Mouse (Mus musculus) CH12.LX (cell line): Measurements from ENCODE around the gene Syn3. TPM values are rescaled to one million over a fixed set of nuclear protein-coding genes. Genes with fewer than 3 reads are reported as not detected.

Experiments used
- DNase-seq: peaks from one replicate; pipeline ENCODE4 v3.0.0-alpha.2; 2013; ENCODE audit errors: extremely low read depth
- H3K27ac ChIP-seq: 2 replicates; pipeline ENCODE4 v1.5.1; 2012; ENCODE audit warnings: low read depth, mild to moderate bottlenecking, control low read depth, moderate library complexity; ENCODE audit not compliant: insufficient read depth
- H3K27me3 ChIP-seq: replicated peaks from 2 replicates; pipeline ENCODE3; 2012; ENCODE audit warnings: inconsistent platforms
- H3K36me3 ChIP-seq, 2 experiments: replicated peaks in 1 of 2; 2 replicates each; pipeline versions ENCODE3 to v1.6.1; 2012; ENCODE audit warnings: inconsistent platforms in 1 of 2, low read length in 1 of 2, mild to moderate bottlenecking in 1 of 2, mixed read lengths in 1 of 2, moderate library complexity in 1 of 2; ENCODE audit not compliant: control insufficient read depth in 1 of 2, insufficient read depth in 1 of 2
- H3K4me1 ChIP-seq, 2 experiments: 2 replicates each; pipeline ENCODE4 v1.6.1; 2012; ENCODE audit warnings: inconsistent platforms in 1 of 2, moderate library complexity in 1 of 2; ENCODE audit not compliant: insufficient read depth in 2 of 2, control insufficient read depth in 1 of 2
- H3K4me2 ChIP-seq: 2 replicates; pipeline ENCODE4 v1.6.1; 2012; ENCODE audit warnings: low read depth, mild to moderate bottlenecking, control low read depth; ENCODE audit not compliant: poor library complexity, insufficient read depth, severe bottlenecking
- H3K4me3 ChIP-seq, 3 experiments: fragments of 150-350 bp in 1 of 3; sonication (generic) in 1 of 3; replicated peaks in 1 of 3; 2 replicates each; pipeline versions ENCODE3 to v1.5.1; 2011 to 2012; ENCODE audit warnings: low read depth in 2 of 3, low read length in 2 of 3, mild to moderate bottlenecking in 2 of 3, moderate library complexity in 2 of 3, control low read depth in 1 of 3, improper control_type of control experiment in 1 of 3, inconsistent platforms in 1 of 3, mixed read lengths in 1 of 3; ENCODE audit not compliant: poor library complexity in 1 of 3
- H3K79me2 ChIP-seq: replicated peaks from 2 replicates; pipeline ENCODE4 v1.6.1; 2012; ENCODE audit warnings: mild to moderate bottlenecking, moderate library complexity; ENCODE audit not compliant: control insufficient read depth, poor library complexity, insufficient read depth, severe bottlenecking; ENCODE audit errors: extremely low read depth
- H3K9ac ChIP-seq: 2 replicates; pipeline ENCODE4 v1.6.1; 2012; ENCODE audit warnings: low read depth, mild to moderate bottlenecking, control low read depth, moderate library complexity; ENCODE audit not compliant: insufficient read depth
- H3K9me3 ChIP-seq: replicated peaks from 2 replicates; pipeline ENCODE3; 2012; ENCODE audit warnings: low read length, inconsistent platforms, mixed read lengths
- BHLHE40 ChIP-seq: IDR thresholded peaks from 2 replicates; pipeline ENCODE4 v1.6.1; 2011; ENCODE audit warnings: mild to moderate bottlenecking, low read depth, low read length, improper control_type of control experiment
- CHD1 ChIP-seq: IDR thresholded peaks from 2 replicates; pipeline ENCODE4 v1.6.1; 2012; ENCODE audit warnings: low read depth, low read length, improper control_type of control experiment, inconsistent platforms
- E2F4 ChIP-seq: IDR thresholded peaks from 2 replicates; pipeline ENCODE4 v1.6.1; 2011; ENCODE audit warnings: low read depth, low read length, improper control_type of control experiment; ENCODE audit not compliant: insufficient replicate concordance
- ELF1 ChIP-seq: IDR thresholded peaks from 2 replicates; pipeline ENCODE4 v1.6.1; 2014; ENCODE audit warnings: low read depth, mild to moderate bottlenecking, inconsistent platforms, low read length, improper control_type of control experiment
- GABPA ChIP-seq: IDR thresholded peaks from 2 replicates; pipeline ENCODE4 v1.6.1; 2012; ENCODE audit warnings: low read depth, low read length, improper control_type of control experiment, inconsistent platforms; ENCODE audit not compliant: insufficient replicate concordance
- HCFC1 ChIP-seq: IDR thresholded peaks from 2 replicates; pipeline ENCODE4 v1.6.1; 2012; ENCODE audit warnings: low read depth, mild to moderate bottlenecking, inconsistent platforms, low read length, improper control_type of control experiment
- JUN ChIP-seq: IDR thresholded peaks from 2 replicates; pipeline ENCODE4 v1.6.1; 2011; ENCODE audit warnings: low read depth, mild to moderate bottlenecking, low read length, improper control_type of control experiment, moderate library complexity; ENCODE audit not compliant: insufficient read depth
- JUND ChIP-seq: conservative IDR thresholded peaks from 2 replicates; pipeline ENCODE4 v1.6.1; 2011; ENCODE audit warnings: low read depth, low read length, improper control_type of control experiment
- NRF1 ChIP-seq: IDR thresholded peaks from 2 replicates; pipeline ENCODE4 v1.6.1; 2014; ENCODE audit warnings: low read depth, mild to moderate bottlenecking, inconsistent platforms, low read length, improper control_type of control experiment, moderate library complexity
- PAX5 ChIP-seq: IDR thresholded peaks from 2 replicates; pipeline ENCODE4 v1.6.1; 2012; ENCODE audit warnings: low read length, inconsistent platforms, mixed read lengths
- RAD21 ChIP-seq: IDR thresholded peaks from 2 replicates; pipeline ENCODE4 v1.6.1; 2011; ENCODE audit warnings: low read depth, mild to moderate bottlenecking, low read length, improper control_type of control experiment, moderate library complexity
- RCOR1 ChIP-seq: conservative IDR thresholded peaks from 2 replicates; pipeline ENCODE4 v1.6.1; 2012; ENCODE audit warnings: low read depth, mild to moderate bottlenecking, inconsistent platforms, low read length, improper control_type of control experiment
- SIN3A ChIP-seq: IDR thresholded peaks from 2 replicates; pipeline ENCODE4 v1.6.1; 2012; ENCODE audit warnings: low read length, improper control_type of control experiment, inconsistent platforms
- USF1 ChIP-seq: IDR thresholded peaks from 2 replicates; pipeline ENCODE4 v1.6.1; 2014; ENCODE audit warnings: low read depth, mild to moderate bottlenecking, inconsistent platforms, low read length, improper control_type of control experiment
- USF2 ChIP-seq: conservative IDR thresholded peaks from 2 replicates; pipeline ENCODE4 v1.6.1; 2011; ENCODE audit warnings: low read depth, low read length, improper control_type of control experiment
- ZKSCAN1 ChIP-seq: IDR thresholded peaks from 2 replicates; pipeline ENCODE4 v1.6.1; 2012; ENCODE audit warnings: low read depth, inconsistent platforms, low read length, improper control_type of control experiment, borderline replicate concordance
- ZNF384 ChIP-seq: IDR thresholded peaks from 2 replicates; pipeline ENCODE4 v1.6.1; 2012; ENCODE audit warnings: low read depth, low read length, improper control_type of control experiment, inconsistent platforms
- dilution Hi-C: fragments of 300-500 bp; cut with MboI; formaldehyde crosslinking; loops from 2 replicates; pipeline ENCODE4 v1.14.3; 2020; ENCODE audit warnings: low sequenced_read_pairs; ENCODE audit not compliant: extremely low pct_unique_long_range_greater_than_20kb, extremely low pct_ligation_motif_present
- in situ Hi-C: fragments of 300-500 bp; cut with MboI; formaldehyde crosslinking; loops from 3 replicates; pipeline ENCODE4 v1.14.3; 2019; ENCODE audit warnings: low sequenced_read_pairs, low pct_ligation_motif_present, low pct_unique_long_range_greater_than_20kb, mixed read lengths
- polyA plus RNA-seq: library from polyadenylated mRNA; unstranded; fragments of >175 nt; gene quantifications from 2 replicates; pipeline ENCODE4 v1.2.1, GENCODE M21; 2012; ENCODE audit warnings: low read depth; ENCODE audit not compliant: insufficient read length
- total RNA-seq, 2 experiments: library from RNA; depleted of rRNA; stranded (reverse); fragments of 300-350 nt in 1 of 2; fragments of >200 nt in 1 of 2; gene quantifications; 2 replicates each; pipeline ENCODE4 v1.2.3; 2012 to 2014

The Syn3 gene
- total and polyA plus RNA-seq, 3 experiments = 2.8 to 8.9 (median 5.6) TPM

GRCm38 (mm10) chr10:86201006-86201405 is 297.7 kb downstream of the Syn3 start:
- Histone ChIP-seq H3K4me1 (no peaks in the 10 kb centered on the region), H3K4me2 (no peak overlapping the region), H3K9me3 (no peaks in the 10 kb centered on the region), H3K79me2 (no peaks in the 10 kb centered on the region), H3K27me3 (no peaks in the 10 kb centered on the region), H3K9ac (no peak overlapping the region), H3K4me3 (no peak overlapping the region), H3K27ac (no peak overlapping the region; the same call in 1 of the 2 replicates), H3K36me3 (no peaks in the 10 kb centered on the region)
- dilution Hi-C loops (no loop called here), in situ Hi-C loops (no loop called here)
- TF ChIP-seq SIN3A (no peak), PAX5 (no peak), ELF1 (no peak), BHLHE40 (no peak), GABPA (no peak), ZNF384 (no peak), JUN (no peak)
- no peak for DNase-seq

GRCm38 (mm10) chr10:86196414-86197025 is 302.2 kb downstream of the Syn3 start:
- no peak overlapping the region for H3K4me3 ChIP-seq

GRCm38 (mm10) chr10:86194722-86195121 is 304.0 kb downstream of the Syn3 start:
- in situ Hi-C loops = no loop called here
- DNase-seq = no peak
- no peak overlapping the region for H3K4me3 ChIP-seq

More at GRCm38 (mm10) chr10:86196414-86197025, 302.2 kb downstream of the Syn3 start:
- Histone ChIP-seq H3K36me3 (peaks cover 0 to 7% of the 10 kb centered on the region in 2 experiments), H3K79me2 (no peaks in the 10 kb centered on the region), H3K4me1 (no peaks in the 10 kb centered on the region)
- no peak for TF ChIP-seq RCOR1
- TF ChIP-seq CHD1 = no peak
- no peak for TF ChIP-seq RAD21
- TF ChIP-seq ZKSCAN1 = no peak
- TF ChIP-seq E2F4 = no peak
- TF ChIP-seq SIN3A = no peak
- no peak for TF ChIP-seq NRF1
- no peak for TF ChIP-seq JUND
- no peak for TF ChIP-seq HCFC1
- TF ChIP-seq, all 38 proteins: peak for 0
- Histone ChIP-seq H3K27me3 (no peaks in the 10 kb centered on the region), H3K27ac (no peak overlapping the region), H3K9me3 (no peaks in the 10 kb centered on the region), H3K9ac (no peak overlapping the region), H3K4me2 (no peak overlapping the region)
- in situ Hi-C loops (no loop called here), dilution Hi-C loops (no loop called here)
- no peak for DNase-seq

More at GRCm38 (mm10) chr10:86194722-86195121, 304.0 kb downstream of the Syn3 start:
- TF ChIP-seq JUND (no peak), BHLHE40 (no peak), USF2 (no peak), USF1 (no peak)
- no peak overlapping the region for H3K4me2 ChIP-seq
- H3K27ac ChIP-seq = no peak overlapping the region
- no peaks in the 10 kb centered on the region for H3K4me1 ChIP-seq
- H3K27me3 ChIP-seq = no peaks in the 10 kb centered on the region
- H3K9me3 ChIP-seq = no peaks in the 10 kb centered on the region
- H3K79me2 ChIP-seq = no peaks in the 10 kb centered on the region
- peaks cover 0 to 7% of the 10 kb centered on the region in 2 experiments for H3K36me3 ChIP-seq
- no peak overlapping the region for H3K9ac ChIP-seq
- dilution Hi-C loops = no loop called here
